Mouse (Mus musculus): ENCODE measurements at regions not wholly inside any gene's neighbourhood (a gene's known extent, or its start where the extent isn't known, plus 50 kb on each side); places are given as distances from the start of the nearest gene placed in this dataset.

GRCm38 (mm10) chr14:114074011-114074410 lies 759.6 kb downstream of the Tpm3-rs7 start:
- no peaks in the 10 kb centered on the region for H3K4me1 ChIP-seq (replicated peaks; ENCODE audit: low read depth, low read length)
- H3K4me3 ChIP-seq (replicated peaks; ENCODE audit: low read length) = no peak overlapping the region
- no peaks in the 10 kb centered on the region for H3K36me3 ChIP-seq (ENCODE audit: insufficient read depth, low read length)
- H3K9me3 ChIP-seq (ENCODE audit: low read length) = no peaks in the 10 kb centered on the region
- H3K27me3 ChIP-seq (ENCODE audit: insufficient read depth, low read length) = no peaks in the 10 kb centered on the region
- no peak for TF ChIP-seq POU5F1 (IDR thresholded peaks at IDR 0.05; ENCODE audit: borderline replicate concordance, low read length)
- no peak for TF ChIP-seq CTCF (conservative IDR thresholded peaks at IDR 0.05; ENCODE audit: low read length)
- TF ChIP-seq NANOG (IDR thresholded peaks at IDR 0.05; ENCODE audit: borderline replicate concordance, low read length) = no peak

- Histone ChIP-seq H3K27me3 (ENCODE audit: insufficient read depth, low read length) (no peaks in the 10 kb centered on the region), H3K36me3 (ENCODE audit: insufficient read depth, low read length) (no peaks in the 10 kb centered on the region), H3K4me1 (replicated peaks; ENCODE audit: low read depth, low read length) (no peaks in the 10 kb centered on the region), H3K4me3 (replicated peaks; ENCODE audit: low read length) (no peak overlapping the region), H3K9me3 (ENCODE audit: low read length) (peaks cover 18% of the 10 kb centered on the region)
- TF ChIP-seq POU5F1 (IDR thresholded peaks at IDR 0.05; ENCODE audit: borderline replicate concordance, low read length) (no peak), NANOG (IDR thresholded peaks at IDR 0.05; ENCODE audit: borderline replicate concordance, low read length) (no peak), CTCF (conservative IDR thresholded peaks at IDR 0.05; ENCODE audit: low read length) (no peak)
Measured at GRCm38 (mm10) chr14:114106786-114107185, 792.4 kb downstream of the Tpm3-rs7 start.

- no peaks in the 10 kb centered on the region for H3K4me1 ChIP-seq (replicated peaks; ENCODE audit: low read depth, low read length)
- TF ChIP-seq NANOG (IDR thresholded peaks at IDR 0.05; ENCODE audit: borderline replicate concordance, low read length) (no peak), POU5F1 (IDR thresholded peaks at IDR 0.05; ENCODE audit: borderline replicate concordance, low read length) (no peak), CTCF (conservative IDR thresholded peaks at IDR 0.05; ENCODE audit: low read length) (no peak)
- no peaks in the 10 kb centered on the region for H3K36me3 ChIP-seq (ENCODE audit: insufficient read depth, low read length)
Measured at GRCm38 (mm10) chr14:114128491-114128890, 814.1 kb downstream of the Tpm3-rs7 start.

GRCm38 (mm10) chr14:114166005-114166404 lies 851.6 kb downstream of the Tpm3-rs7 start:
- Histone ChIP-seq H3K36me3 (ENCODE audit: insufficient read depth, low read length) (no peaks in the 10 kb centered on the region), H3K4me1 (replicated peaks; ENCODE audit: low read depth, low read length) (no peaks in the 10 kb centered on the region), H3K4me3 (replicated peaks; ENCODE audit: low read length) (no peak overlapping the region), H3K27me3 (ENCODE audit: insufficient read depth, low read length) (no peaks in the 10 kb centered on the region), H3K9me3 (ENCODE audit: low read length) (no peaks in the 10 kb centered on the region)
- TF ChIP-seq NANOG (IDR thresholded peaks at IDR 0.05; ENCODE audit: borderline replicate concordance, low read length) (no peak), CTCF (conservative IDR thresholded peaks at IDR 0.05; ENCODE audit: low read length) (no peak), POU5F1 (IDR thresholded peaks at IDR 0.05; ENCODE audit: borderline replicate concordance, low read length) (no peak)

More at GRCm38 (mm10) chr14:114128491-114128890, 814.1 kb downstream of the Tpm3-rs7 start:
- no peaks in the 10 kb centered on the region for H3K27me3 ChIP-seq (ENCODE audit: insufficient read depth, low read length)
- no peak overlapping the region for H3K4me3 ChIP-seq (replicated peaks; ENCODE audit: low read length)
- peaks cover 5% of the 10 kb centered on the region for H3K9me3 ChIP-seq (ENCODE audit: low read length)

GRCm38 (mm10) chr14:114215609-114216008 lies 876.4 kb upstream of the Gpc5 start:
- H3K36me3 ChIP-seq (ENCODE audit: insufficient read depth, low read length) = no peaks in the 10 kb centered on the region
- H3K27me3 ChIP-seq (ENCODE audit: insufficient read depth, low read length) = no peaks in the 10 kb centered on the region
- no peak overlapping the region for H3K4me3 ChIP-seq (replicated peaks; ENCODE audit: low read length)
- H3K9me3 ChIP-seq (ENCODE audit: low read length) = peaks cover 49% of the 10 kb centered on the region
- no peak for TF ChIP-seq POU5F1 (IDR thresholded peaks at IDR 0.05; ENCODE audit: borderline replicate concordance, low read length)
- TF ChIP-seq NANOG (IDR thresholded peaks at IDR 0.05; ENCODE audit: borderline replicate concordance, low read length) = no peak
- no peak for TF ChIP-seq CTCF (conservative IDR thresholded peaks at IDR 0.05; ENCODE audit: low read length)
- H3K4me1 ChIP-seq (replicated peaks; ENCODE audit: low read depth, low read length) = no peaks in the 10 kb centered on the region

- TF ChIP-seq NANOG (IDR thresholded peaks at IDR 0.05; ENCODE audit: borderline replicate concordance, low read length) = no peak
- TF ChIP-seq CTCF (conservative IDR thresholded peaks at IDR 0.05; ENCODE audit: low read length) = no peak
- TF ChIP-seq POU5F1 (IDR thresholded peaks at IDR 0.05; ENCODE audit: borderline replicate concordance, low read length) = no peak
- peaks cover 7% of the 10 kb centered on the region for H3K9me3 ChIP-seq (ENCODE audit: low read length)
- H3K36me3 ChIP-seq (ENCODE audit: insufficient read depth, low read length) = no peaks in the 10 kb centered on the region
- no peaks in the 10 kb centered on the region for H3K27me3 ChIP-seq (ENCODE audit: insufficient read depth, low read length)
- H3K4me3 ChIP-seq (replicated peaks; ENCODE audit: low read length) = no peak overlapping the region
- no peaks in the 10 kb centered on the region for H3K4me1 ChIP-seq (replicated peaks; ENCODE audit: low read depth, low read length)
Measured at GRCm38 (mm10) chr14:114220868-114221267, 871.1 kb upstream of the Gpc5 start.

- H3K27me3 ChIP-seq (ENCODE audit: insufficient read depth, low read length) = no peaks in the 10 kb centered on the region
- H3K9me3 ChIP-seq (ENCODE audit: low read length) = no peaks in the 10 kb centered on the region
- H3K4me1 ChIP-seq (replicated peaks; ENCODE audit: low read depth, low read length) = no peaks in the 10 kb centered on the region
- TF ChIP-seq POU5F1 (IDR thresholded peaks at IDR 0.05; ENCODE audit: borderline replicate concordance, low read length) (no peak), NANOG (IDR thresholded peaks at IDR 0.05; ENCODE audit: borderline replicate concordance, low read length) (no peak), CTCF (conservative IDR thresholded peaks at IDR 0.05; ENCODE audit: low read length) (no peak)
- no peaks in the 10 kb centered on the region for H3K36me3 ChIP-seq (ENCODE audit: insufficient read depth, low read length)
- H3K4me3 ChIP-seq (replicated peaks; ENCODE audit: low read length) = no peak overlapping the region
Measured at GRCm38 (mm10) chr14:114230711-114231110, 861.3 kb upstream of the Gpc5 start.

GRCm38 (mm10) chr14:114255037-114255436 lies 837.0 kb upstream of the Gpc5 start:
- Histone ChIP-seq H3K4me3 (replicated peaks; ENCODE audit: low read length) (no peak overlapping the region), H3K9me3 (ENCODE audit: low read length) (no peaks in the 10 kb centered on the region), H3K27me3 (ENCODE audit: insufficient read depth, low read length) (no peaks in the 10 kb centered on the region), H3K36me3 (ENCODE audit: insufficient read depth, low read length) (no peaks in the 10 kb centered on the region), H3K4me1 (replicated peaks; ENCODE audit: low read depth, low read length) (no peaks in the 10 kb centered on the region)
- TF ChIP-seq CTCF (conservative IDR thresholded peaks at IDR 0.05; ENCODE audit: low read length) (no peak), NANOG (IDR thresholded peaks at IDR 0.05; ENCODE audit: borderline replicate concordance, low read length) (no peak), POU5F1 (IDR thresholded peaks at IDR 0.05; ENCODE audit: borderline replicate concordance, low read length) (no peak)

- Histone ChIP-seq H3K27me3 (ENCODE audit: insufficient read depth, low read length) (no peaks in the 10 kb centered on the region), H3K9me3 (ENCODE audit: low read length) (no peaks in the 10 kb centered on the region), H3K4me3 (replicated peaks; ENCODE audit: low read length) (no peak overlapping the region), H3K4me1 (replicated peaks; ENCODE audit: low read depth, low read length) (no peaks in the 10 kb centered on the region), H3K36me3 (ENCODE audit: insufficient read depth, low read length) (no peaks in the 10 kb centered on the region)
- TF ChIP-seq CTCF (conservative IDR thresholded peaks at IDR 0.05; ENCODE audit: low read length) (no peak), POU5F1 (IDR thresholded peaks at IDR 0.05; ENCODE audit: borderline replicate concordance, low read length) (no peak), NANOG (IDR thresholded peaks at IDR 0.05; ENCODE audit: borderline replicate concordance, low read length) (no peak)
Measured at GRCm38 (mm10) chr14:114261657-114262056, 830.4 kb upstream of the Gpc5 start.
